Mouse (Mus musculus) heart, embryonic 11.5 days (tissue): ENCODE measurements at regions not wholly inside any gene's neighbourhood (a gene's known extent, or its start where the extent isn't known, plus 50 kb on each side); places are given as distances from the start of the nearest gene placed in this dataset.

Source experiments
- ATAC-seq: fragments of 200-750 bp; cut with Nextera tagmentation; replicated peaks from 2 replicates; pipeline ENCODE4 v1.8.0; 2017; ENCODE audit warnings: moderate library complexity; ENCODE audit not compliant: insufficient number of reproducible peaks, low FRiP score, low TSS enrichment
- H3K27ac ChIP-seq: fragments of 300-500 bp; sonication (generic); 2 replicates; pipeline ENCODE4 v1.5.1; 2014; ENCODE audit warnings: mild to moderate bottlenecking, low read depth, low read length
- H3K27me3 ChIP-seq: fragments of 300-500 bp; sonication (generic); 2 replicates; pipeline ENCODE4 v1.6.1; 2014; ENCODE audit warnings: mild to moderate bottlenecking, low read length, mixed read lengths; ENCODE audit not compliant: control insufficient read depth, insufficient read depth
- H3K36me3 ChIP-seq: fragments of 300-500 bp; sonication (generic); 2 replicates; pipeline ENCODE4 v1.6.1; 2014; ENCODE audit warnings: mild to moderate bottlenecking, low read length, moderate library complexity, mixed read lengths; ENCODE audit not compliant: control insufficient read depth, insufficient read depth
- H3K4me1 ChIP-seq: fragments of 300-500 bp; sonication (generic); 2 replicates; pipeline ENCODE4 v1.6.1; 2014; ENCODE audit warnings: low read length; ENCODE audit not compliant: control insufficient read depth, insufficient read depth
- H3K4me2 ChIP-seq: fragments of 300-500 bp; sonication (generic); 2 replicates; pipeline ENCODE4 v1.6.1; 2014; ENCODE audit warnings: mild to moderate bottlenecking, moderate library complexity
- H3K4me3 ChIP-seq: fragments of 300-500 bp; sonication (generic); 2 replicates; pipeline ENCODE4 v1.5.1; 2014; ENCODE audit warnings: low read depth, low read length
- H3K9ac ChIP-seq: fragments of 300-500 bp; sonication (generic); 2 replicates; pipeline ENCODE4 v1.6.1; 2014; ENCODE audit warnings: mild to moderate bottlenecking, low read depth, low read length, moderate library complexity
- H3K9me3 ChIP-seq: fragments of 300-500 bp; sonication (generic); replicated peaks from 2 replicates; pipeline ENCODE4 v1.6.1; 2016; ENCODE audit warnings: low read length; ENCODE audit not compliant: control insufficient read depth
- WGBS: fragments of 180-500 bp; shearing (Covaris S2); extraction: QIAGEN DNeasy Blood & Tissue Kit; methylation state at CpG from one replicate; pipeline ENCODE4 v1.1.7; 2014; ENCODE audit not compliant: insufficient replicate concordance; 5-methylcytosine and 5-hydroxymethylcytosine counted together

DNA sequence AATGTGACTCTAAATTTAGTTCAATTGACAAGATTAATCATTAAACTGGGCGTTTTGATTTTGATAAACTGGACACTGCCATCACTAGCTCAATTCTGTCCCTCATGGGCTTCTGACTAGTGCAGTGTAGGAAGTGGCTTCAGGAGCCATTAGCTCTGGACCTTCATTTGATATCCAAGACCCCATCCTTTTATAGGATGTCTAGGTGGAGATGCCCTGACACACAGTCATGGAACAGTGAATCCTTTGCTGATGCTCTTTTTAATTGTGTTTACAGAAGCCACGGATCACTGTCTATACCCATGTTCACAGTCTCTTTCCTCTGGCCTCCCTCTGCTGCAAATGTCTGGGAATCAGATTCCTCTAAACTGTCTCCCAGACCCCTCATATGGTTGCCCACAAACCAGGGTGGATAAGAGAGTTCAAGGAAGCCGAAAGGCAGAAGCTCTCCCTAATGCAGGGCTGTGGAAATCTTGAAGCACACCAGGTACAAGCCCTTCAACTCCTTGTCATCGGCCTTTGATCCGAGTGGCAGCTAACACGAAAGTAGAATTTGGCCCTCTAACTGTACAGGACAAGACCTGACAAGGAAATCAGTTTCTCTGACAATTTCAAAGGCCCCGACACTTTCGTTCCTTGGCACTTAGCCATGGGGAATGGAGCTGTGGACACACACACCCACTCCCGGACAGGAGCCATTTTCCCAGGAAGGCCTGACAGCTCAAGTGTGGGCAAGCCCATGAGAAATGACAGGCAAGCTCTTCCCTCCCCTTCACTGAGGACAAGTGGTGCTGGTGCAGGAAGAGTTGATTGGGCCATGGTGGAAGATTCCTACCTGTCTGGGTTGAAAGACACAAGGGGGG lies 135.2 kb upstream of the Parp11 start:
- Histone ChIP-seq H3K4me2 (no peak overlapping the region), H3K9me3 (no peaks in the 10 kb centered on the region), H3K27ac (no peak overlapping the region; the same call in 1 of the 2 replicates), H3K27me3 (peaks cover 10% of the 10 kb centered on the region), H3K9ac (no peak overlapping the region), H3K36me3 (no peaks in the 10 kb centered on the region), H3K4me3 (no peak overlapping the region), H3K4me1 (peaks cover 29% of the 10 kb centered on the region)
- peak; percentile 49; the same call in 1 of the 2 replicates for ATAC-seq
- 37% methylated on average over 9 of the region's 9 CpGs for WGBS

DNA sequence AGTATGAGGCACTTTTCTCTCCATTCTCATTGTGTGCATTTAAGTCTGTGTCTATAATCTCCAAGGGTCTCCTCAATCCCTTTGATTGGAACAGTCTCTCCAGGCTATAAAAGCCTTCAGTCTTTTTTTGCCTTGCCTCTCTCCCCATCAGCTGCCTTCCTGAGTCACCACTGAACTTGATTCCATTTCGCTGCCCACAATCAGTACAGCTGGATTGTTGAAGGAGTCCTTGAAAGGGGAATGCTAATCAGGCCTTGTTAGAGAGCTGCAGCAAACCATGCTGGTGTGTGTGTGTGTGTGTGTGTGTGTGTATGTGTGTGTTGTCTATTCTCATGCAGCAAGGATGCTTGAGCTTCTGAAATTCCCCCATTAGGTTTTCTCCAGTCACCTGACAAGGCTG lies 129.3 kb upstream of the Parp11 start:
- 54% methylated on average over 1 of the region's 1 CpGs for WGBS
- H3K4me1 ChIP-seq = peaks cover 11% of the 10 kb centered on the region
- ATAC-seq = no peak

DNA sequence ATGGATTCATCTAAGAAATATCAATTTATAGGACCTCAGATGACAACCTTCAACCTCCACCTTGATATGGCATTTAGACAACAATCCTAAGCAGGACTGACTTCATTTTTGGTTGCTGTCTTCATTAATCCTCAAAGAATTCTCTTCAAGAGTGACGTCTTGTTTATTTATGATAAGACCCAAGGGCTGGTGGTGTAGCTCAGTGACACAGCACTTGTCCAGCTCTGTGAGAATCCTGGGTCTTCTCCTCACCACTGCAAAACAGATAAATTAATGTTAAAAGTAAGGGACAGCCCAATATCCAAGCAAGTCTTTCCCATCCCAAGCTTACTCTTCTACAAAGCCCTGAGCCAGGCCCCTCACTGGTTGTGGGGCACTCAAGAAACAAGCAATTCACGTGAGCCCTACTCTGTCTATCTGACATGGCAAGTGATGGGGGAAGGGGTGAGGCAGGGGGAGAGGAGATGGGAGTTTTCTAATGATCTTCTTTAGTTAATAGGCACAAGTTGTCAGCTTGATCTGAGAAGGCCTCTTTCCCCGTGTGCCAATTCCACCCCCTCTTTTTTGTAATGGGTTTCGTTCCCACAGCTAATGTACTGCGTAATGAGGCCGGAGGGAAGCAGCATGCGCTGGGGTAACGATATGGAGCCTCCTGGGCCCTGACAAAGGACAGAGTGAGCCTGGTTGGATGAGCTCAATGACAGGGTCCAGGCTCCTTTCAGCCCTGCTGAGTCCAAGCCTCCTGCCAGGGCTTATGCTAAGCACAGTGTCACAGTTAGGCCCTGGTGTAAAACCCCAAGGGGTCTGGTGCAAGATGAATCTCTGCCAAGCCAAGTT lies 127.7 kb upstream of the Parp11 start:
- Histone ChIP-seq H3K36me3 (no peaks in the 10 kb centered on the region), H3K4me1 (peaks cover 9% of the 10 kb centered on the region), H3K27ac (peak overlapping the region; percentile 1; the same call in 1 of the 2 replicates), H3K9ac (no peak overlapping the region), H3K4me2 (no peak overlapping the region), H3K4me3 (no peak overlapping the region), H3K9me3 (no peaks in the 10 kb centered on the region), H3K27me3 (no peaks in the 10 kb centered on the region)
- no peak for ATAC-seq
- WGBS = 62% methylated on average over 8 of the region's 8 CpGs

More for the DNA sequence above, 129.3 kb upstream of the Parp11 start:
- Histone ChIP-seq H3K36me3 (no peaks in the 10 kb centered on the region), H3K4me3 (no peak overlapping the region), H3K9me3 (no peaks in the 10 kb centered on the region), H3K4me2 (no peak overlapping the region), H3K27me3 (peaks cover 7% of the 10 kb centered on the region; the same call in 1 of the 2 replicates), H3K9ac (no peak overlapping the region), H3K27ac (no peak overlapping the region)

- WGBS = 84% methylated on average over 4 of the region's 4 CpGs
- no peak overlapping the region for H3K4me2 ChIP-seq
- H3K4me3 ChIP-seq = no peak overlapping the region
- no peaks in the 10 kb centered on the region for H3K27me3 ChIP-seq
- peaks cover 15% of the 10 kb centered on the region for H3K4me1 ChIP-seq
- H3K27ac ChIP-seq = peak overlapping the region; percentile 72
- H3K36me3 ChIP-seq = no peaks in the 10 kb centered on the region
- H3K9me3 ChIP-seq = no peaks in the 10 kb centered on the region
- peak; percentile 29; the same call in 1 of the 2 replicates for ATAC-seq
- no peak overlapping the region for H3K9ac ChIP-seq
Observed at GRCm38 (mm10) chr6:127320600-127320999, 126.0 kb upstream of the Parp11 start.

DNA sequence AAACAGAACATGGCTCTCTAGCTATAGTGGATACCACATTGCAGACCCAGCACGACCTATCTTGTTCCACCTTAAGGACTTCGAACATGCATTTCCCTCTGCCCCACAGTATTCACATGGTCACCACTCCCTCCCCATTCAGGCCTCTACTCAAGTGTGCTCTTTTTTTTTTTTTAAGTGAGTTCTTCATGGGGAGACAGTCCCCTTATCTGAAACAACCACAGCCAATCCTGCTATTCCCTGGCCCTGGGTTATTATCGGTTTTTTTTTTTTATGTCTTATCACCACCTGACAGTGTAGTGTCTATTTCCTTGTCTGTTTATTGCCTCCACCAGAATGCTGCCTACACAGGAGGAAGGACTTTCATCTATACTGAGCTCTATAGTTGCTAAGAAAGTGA lies 125.6 kb upstream of the Parp11 start:
- peak; percentile 88 for ATAC-seq

GRCm38 (mm10) chr6:127322398-127322797 lies 124.2 kb upstream of the Parp11 start:
- Histone ChIP-seq H3K4me2 (no peak overlapping the region), H3K4me3 (no peak overlapping the region), H3K27me3 (no peaks in the 10 kb centered on the region), H3K4me1 (peaks cover 29% of the 10 kb centered on the region), H3K9me3 (no peaks in the 10 kb centered on the region), H3K27ac (0 out of 2 replicates have a peak overlapping the region, but pooled peaks have one; percentile 36), H3K9ac (no peak overlapping the region), H3K36me3 (no peaks in the 10 kb centered on the region)
- WGBS = 31% methylated on average over 7 of the region's 7 CpGs
- ATAC-seq = peak; percentile 58

More for the DNA sequence above, 125.6 kb upstream of the Parp11 start:
- peak overlapping the region; percentile 78 for H3K27ac ChIP-seq
- H3K4me3 ChIP-seq = no peak overlapping the region
- no peaks in the 10 kb centered on the region for H3K9me3 ChIP-seq
- no peak overlapping the region for H3K9ac ChIP-seq
- 59% methylated on average over 3 of the region's 3 CpGs for WGBS
- H3K36me3 ChIP-seq = no peaks in the 10 kb centered on the region
- H3K4me1 ChIP-seq = peaks cover 18% of the 10 kb centered on the region
- H3K27me3 ChIP-seq = no peaks in the 10 kb centered on the region
- no peak overlapping the region for H3K4me2 ChIP-seq

DNA sequence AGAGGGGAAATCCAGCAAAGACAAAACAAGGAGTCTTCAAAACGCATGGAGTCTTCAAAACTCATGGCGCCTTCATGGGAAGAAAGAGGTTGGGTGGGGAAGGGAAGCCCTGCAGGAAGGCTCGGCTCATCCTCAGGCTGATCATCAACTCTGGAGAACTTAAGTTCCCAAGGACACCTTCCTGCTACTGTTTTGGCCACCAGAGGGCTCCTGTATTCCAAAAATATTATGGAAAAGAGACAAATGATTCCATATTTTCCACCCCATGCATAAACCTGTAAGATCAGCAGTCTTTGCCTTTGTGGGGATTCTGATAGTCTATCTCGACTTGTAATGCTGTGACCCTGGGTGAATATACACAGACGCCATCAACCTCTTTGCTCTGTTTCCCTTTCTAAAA lies 121.7 kb upstream of the Parp11 start:
- Histone ChIP-seq H3K9ac (no peak overlapping the region), H3K27me3 (no peaks in the 10 kb centered on the region), H3K36me3 (no peaks in the 10 kb centered on the region), H3K4me3 (no peak overlapping the region), H3K4me2 (no peak overlapping the region), H3K4me1 (peaks cover 37% of the 10 kb centered on the region), H3K9me3 (no peaks in the 10 kb centered on the region), H3K27ac (no peak overlapping the region)
- no peak for ATAC-seq
- 37% methylated on average over 5 of the region's 5 CpGs for WGBS

GRCm38 (mm10) chr6:127325596-127326332 lies 120.9 kb upstream of the Parp11 start:
- Histone ChIP-seq H3K4me2 (no peak overlapping the region), H3K4me1 (peaks cover 42% of the 10 kb centered on the region), H3K9me3 (no peaks in the 10 kb centered on the region), H3K4me3 (no peak overlapping the region), H3K9ac (no peak overlapping the region), H3K27ac (no peak overlapping the region), H3K27me3 (no peaks in the 10 kb centered on the region), H3K36me3 (no peaks in the 10 kb centered on the region)
- WGBS = 71% methylated on average over 7 of the region's 7 CpGs
- ATAC-seq = no peak
